Mouse (Mus musculus) myocyte (in vitro differentiated cells): ENCODE results near the gene Fam102a. TPM values are rescaled to one million over a fixed set of nuclear protein-coding genes. Genes with fewer than 3 reads are reported as not detected.

Experiments used
- H3K27me3 ChIP-seq: one replicate; pipeline ENCODE4 v1.6.1; 2011; ENCODE audit not compliant: control insufficient read depth, insufficient read depth, insufficient read length
- H3K36me3 ChIP-seq: one replicate; pipeline ENCODE4 v1.6.1; 2011; ENCODE audit not compliant: control insufficient read depth, insufficient read depth
- H3K4me2 ChIP-seq: one replicate; pipeline ENCODE4 v1.6.1; 2011; ENCODE audit warnings: low read depth, control low read depth
- H3K4me3 ChIP-seq: one replicate; pipeline ENCODE4 v1.5.1; 2011; ENCODE audit warnings: mild to moderate bottlenecking, control low read depth, moderate library complexity
- H3K79me2 ChIP-seq: one replicate; pipeline ENCODE4 v1.6.1; 2011; ENCODE audit not compliant: control insufficient read depth, insufficient read depth
- H3ac ChIP-seq: one replicate; pipeline ENCODE4 v1.6.1; 2011; ENCODE audit not compliant: control insufficient read depth, insufficient read length
- CEBPB ChIP-seq: IDR thresholded peaks from 2 replicates; pipeline ENCODE4 v1.6.1; 2011; ENCODE audit warnings: mild to moderate bottlenecking, moderate library complexity; ENCODE audit not compliant: poor library complexity, insufficient read depth, severe bottlenecking
- E2F4 ChIP-seq: IDR thresholded peaks from one replicate; pipeline ENCODE4 v1.6.1; 2011; ENCODE audit warnings: mild to moderate bottlenecking, control low read depth, moderate library complexity; ENCODE audit not compliant: insufficient read depth
- MAX ChIP-seq: IDR thresholded peaks from one replicate; pipeline ENCODE4 v1.6.1; 2011; ENCODE audit warnings: low read depth, mild to moderate bottlenecking, control low read depth
- MYOD1 ChIP-seq, 3 experiments: IDR thresholded peaks; one replicate each; pipeline ENCODE4 v1.6.1; 2011; ENCODE audit warnings: control low read depth in 2 of 3, low read depth in 2 of 3, mild to moderate bottlenecking in 2 of 3, moderate library complexity in 1 of 3; ENCODE audit not compliant: insufficient read length in 2 of 3, control insufficient read depth in 1 of 3
- MYOG ChIP-seq, 3 experiments: IDR thresholded peaks; one replicate each; pipeline ENCODE4 v1.6.1; 2011; ENCODE audit warnings: control low read depth in 2 of 3, low read depth in 2 of 3, mild to moderate bottlenecking in 2 of 3; ENCODE audit not compliant: insufficient read length in 2 of 3, control insufficient read depth in 1 of 3, insufficient read depth in 1 of 3
- POLR2A ChIP-seq: IDR thresholded peaks from one replicate; pipeline ENCODE4 v1.6.1; 2011; ENCODE audit warnings: low read depth, mild to moderate bottlenecking, control low read depth, moderate library complexity; ENCODE audit not compliant: insufficient read length
- POLR2AphosphoS2 ChIP-seq: IDR thresholded peaks from one replicate; pipeline ENCODE4 v1.6.1; 2011; ENCODE audit warnings: low read depth, control low read depth; ENCODE audit not compliant: insufficient read length
- REST ChIP-seq: IDR thresholded peaks from one replicate; pipeline ENCODE4 v1.6.1; 2011; ENCODE audit warnings: mild to moderate bottlenecking, control low read depth, moderate library complexity; ENCODE audit not compliant: insufficient read depth, insufficient read length
- SRF ChIP-seq: IDR thresholded peaks from one replicate; pipeline ENCODE4 v1.6.1; 2011; ENCODE audit warnings: low read depth; ENCODE audit not compliant: control insufficient read depth, insufficient read length
- TCF12 ChIP-seq: IDR thresholded peaks from one replicate; pipeline ENCODE4 v1.6.1; 2011; ENCODE audit warnings: mild to moderate bottlenecking, control low read depth; ENCODE audit not compliant: poor library complexity, insufficient read depth, severe bottlenecking
- TCF3 ChIP-seq: IDR thresholded peaks from one replicate; pipeline ENCODE4 v1.6.1; 2011; ENCODE audit warnings: low read depth, control low read depth; ENCODE audit not compliant: insufficient read length
- USF1 ChIP-seq: IDR thresholded peaks from one replicate; pipeline ENCODE4 v1.6.1; 2011; ENCODE audit warnings: low read depth, mild to moderate bottlenecking, control low read depth, moderate library complexity
- polyA plus RNA-seq: library from polyadenylated mRNA; unstranded; fragments of >200 nt; fragmentation: generic; extraction: Trizol; gene quantifications from one replicate; pipeline ENCODE4 v1.2.1, GENCODE M21; 2012; ENCODE audit warnings: missing spikeins

Gene Fam102a
- polyA plus RNA-seq, 1 experiment, result 1.7 TPM

DNA sequence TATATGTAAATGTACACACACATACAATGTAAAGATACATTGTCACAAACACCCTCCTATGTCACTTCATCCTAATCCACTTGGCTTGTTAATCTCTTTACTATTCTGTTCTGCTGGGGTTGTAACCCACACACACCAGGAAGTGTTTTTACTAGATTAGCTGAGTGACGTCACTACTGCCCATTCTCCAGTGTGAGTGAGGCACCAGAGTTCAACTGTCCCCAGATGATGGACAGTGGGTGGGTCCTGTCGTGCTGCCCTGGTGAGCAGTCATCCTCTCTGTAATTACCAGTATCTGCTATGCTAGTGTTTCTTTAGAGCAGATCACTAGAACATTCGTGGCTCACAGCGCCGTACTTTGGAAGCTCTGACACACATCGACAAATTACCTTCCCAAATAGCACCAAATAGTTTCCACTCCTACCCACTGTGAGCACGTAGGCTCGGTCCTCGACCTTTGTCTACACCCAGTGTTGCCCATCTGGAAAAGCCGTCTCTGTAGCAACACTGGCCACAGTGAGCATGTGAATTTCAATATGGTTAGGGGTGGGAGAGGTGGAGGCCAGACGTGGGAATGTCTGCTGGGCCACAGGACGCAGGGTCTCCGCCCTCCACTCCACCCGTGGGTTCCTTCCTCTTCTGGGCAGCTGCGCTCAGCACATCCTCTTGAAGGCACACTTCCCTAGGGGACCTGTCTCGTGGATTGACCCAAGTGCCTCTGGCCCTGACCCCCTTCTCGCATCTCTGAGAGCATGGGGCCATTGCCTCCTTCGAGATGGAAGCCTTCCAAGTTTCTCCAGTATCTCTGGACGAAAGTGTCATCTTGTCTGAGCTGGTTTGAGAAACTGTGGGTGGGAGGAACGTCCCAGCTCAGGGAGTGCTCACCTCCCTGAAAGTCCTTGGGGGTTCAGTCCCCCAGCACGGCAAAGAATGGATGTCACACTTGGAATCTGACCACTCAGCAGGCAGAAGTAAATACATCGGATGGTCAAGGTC, 28.2 kb upstream of the Fam102a start:
- Histone ChIP-seq H3K36me3 (no peaks in the 10 kb centered on the region), H3K4me2 (no peak overlapping the region), H3K4me3 (no peak overlapping the region), H3ac (no peak overlapping the region), H3K79me2 (no peaks in the 10 kb centered on the region), H3K27me3 (no peaks in the 10 kb centered on the region)
- no peak for TF ChIP-seq USF1

DNA sequence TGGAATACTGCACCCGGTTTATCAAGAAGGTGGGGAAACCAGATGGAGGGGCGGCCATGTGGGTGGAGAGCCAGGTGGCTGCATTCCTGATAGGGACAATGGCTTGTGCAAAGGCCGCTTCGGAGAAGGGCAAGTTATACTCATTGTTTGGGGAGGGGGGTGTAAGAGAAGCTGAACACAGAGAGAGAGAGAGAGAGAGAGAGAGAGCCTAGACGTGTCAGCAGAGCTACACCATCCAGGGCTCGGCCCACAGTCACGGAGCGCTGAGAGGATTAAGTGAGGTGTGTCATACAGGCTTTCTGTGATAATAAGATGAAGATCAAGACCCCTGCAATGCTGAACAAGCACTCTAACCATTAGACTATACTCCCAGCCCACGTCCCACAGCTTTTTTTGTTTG, 27.2 kb upstream of the Fam102a start:
- Histone ChIP-seq H3ac (no peak overlapping the region), H3K36me3 (no peaks in the 10 kb centered on the region), H3K4me3 (no peak overlapping the region), H3K4me2 (no peak overlapping the region), H3K79me2 (no peaks in the 10 kb centered on the region), H3K27me3 (no peaks in the 10 kb centered on the region)
- TF ChIP-seq CEBPB (no peak), POLR2AphosphoS2 (no peak), E2F4 (no peak), MAX (no peak), REST (no peak), MYOD1 (IDR thresholded peaks at IDR 0.05; ENCODE audit: control insufficient read depth in 1 of 3, insufficient read length in 2 of 3, low read depth in 2 of 3) (no peak), MYOG (IDR thresholded peaks at IDR 0.05; ENCODE audit: control insufficient read depth in 1 of 3, insufficient read depth in 1 of 3, insufficient read length in 2 of 3, low read depth in 2 of 3) (no peak), TCF3 (no peak), TCF12 (no peak), USF1 (no peak), POLR2A (no peak), SRF (no peak)

DNA sequence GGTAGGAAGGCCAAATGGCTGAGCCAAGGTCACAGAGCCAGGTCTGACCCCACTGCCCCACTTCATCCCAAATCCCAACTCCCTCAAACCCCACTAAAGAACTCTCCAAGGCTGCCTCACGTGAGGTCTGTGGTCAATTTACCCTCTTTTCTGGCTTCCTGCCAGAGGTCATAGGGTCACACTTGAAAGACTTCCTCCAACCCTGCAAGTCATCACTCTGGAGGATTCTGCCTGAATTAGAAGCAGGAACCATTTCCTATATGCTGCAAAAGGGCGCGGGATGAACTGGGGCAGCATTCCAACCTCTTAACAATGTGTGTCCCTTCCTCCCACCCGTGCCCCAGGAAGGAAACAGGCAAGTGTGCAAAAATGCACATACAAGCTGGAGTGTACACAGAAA, 25.8 kb upstream of the Fam102a start:
- H3K4me2 ChIP-seq, result no peak overlapping the region
- H3K27me3 ChIP-seq, result no peaks in the 10 kb centered on the region
- H3K4me3 ChIP-seq, result no peak overlapping the region
- H3K36me3 ChIP-seq, result no peaks in the 10 kb centered on the region
- TF ChIP-seq MYOG (IDR thresholded peaks at IDR 0.05; ENCODE audit: control insufficient read depth in 1 of 3, insufficient read depth in 1 of 3, insufficient read length in 2 of 3, low read depth in 2 of 3) (no peak), POLR2A (no peak), USF1 (no peak), SRF (no peak), TCF12 (no peak), POLR2AphosphoS2 (no peak), CEBPB (no peak), MYOD1 (IDR thresholded peaks at IDR 0.05; ENCODE audit: control insufficient read depth in 1 of 3, insufficient read length in 2 of 3, low read depth in 2 of 3) (no peak), TCF3 (no peak), E2F4 (no peak), MAX (no peak), REST (no peak)
- H3K79me2 ChIP-seq, result no peaks in the 10 kb centered on the region
- H3ac ChIP-seq, result no peak overlapping the region

DNA sequence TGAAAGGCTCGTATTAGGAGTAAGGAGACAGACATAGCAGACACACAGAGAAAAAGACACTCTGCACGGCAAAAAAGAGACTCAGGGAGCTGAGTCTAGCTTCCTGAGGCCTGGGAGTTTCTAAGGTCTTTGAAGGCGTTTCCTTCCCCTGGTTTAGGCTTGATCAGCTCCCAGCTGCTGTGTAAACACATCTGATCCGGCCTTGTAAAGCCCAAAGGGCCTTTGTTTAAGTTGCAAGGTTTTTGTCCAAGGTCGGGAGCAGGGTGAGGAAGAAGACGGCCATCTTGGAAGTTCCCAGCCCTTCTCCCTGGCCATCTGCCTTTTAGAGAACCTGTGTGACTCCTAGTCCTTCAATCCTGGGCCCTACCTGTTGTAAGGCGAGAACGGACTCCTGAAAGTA, 25.2 kb upstream of the Fam102a start:
- H3K4me3 ChIP-seq, result no peak overlapping the region
- H3K27me3 ChIP-seq, result no peaks in the 10 kb centered on the region
- no peak overlapping the region for H3K4me2 ChIP-seq
- H3ac ChIP-seq, result no peak overlapping the region
- TF ChIP-seq USF1, result no peak
- no peak for TF ChIP-seq CEBPB
- H3K79me2 ChIP-seq, result no peaks in the 10 kb centered on the region
- H3K36me3 ChIP-seq, result no peaks in the 10 kb centered on the region

DNA sequence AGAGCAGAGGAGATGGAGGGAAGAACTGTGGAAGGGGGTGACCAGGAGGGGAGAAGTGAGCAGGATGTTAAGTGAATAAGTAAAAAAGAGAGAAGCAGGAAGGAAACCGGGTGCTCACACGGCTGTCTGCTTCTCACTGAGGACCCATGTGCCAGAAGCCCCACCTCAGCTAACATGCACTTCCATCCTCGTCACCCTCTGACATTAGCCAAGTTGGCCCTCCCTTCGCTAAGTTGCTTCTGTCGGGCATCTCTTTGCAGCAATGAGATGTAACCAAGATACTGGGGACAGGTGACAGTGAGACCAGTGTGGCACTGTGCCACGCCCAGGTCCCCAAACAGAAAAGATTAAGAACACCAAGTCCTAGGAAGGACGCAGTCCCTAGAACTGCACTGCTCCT, 22.5 kb upstream of the Fam102a start:
- Histone ChIP-seq H3K27me3 (no peaks in the 10 kb centered on the region), H3ac (no peak overlapping the region), H3K79me2 (no peaks in the 10 kb centered on the region), H3K36me3 (no peaks in the 10 kb centered on the region), H3K4me3 (no peak overlapping the region), H3K4me2 (no peak overlapping the region)
- TF ChIP-seq TCF3 (no peak), CEBPB (no peak), MAX (no peak), POLR2A (no peak), POLR2AphosphoS2 (no peak)
